Mouse (Mus musculus): ENCODE data around the gene Tars2. TPM values are rescaled to one million over a fixed set of nuclear protein-coding genes. Genes with fewer than 3 reads are reported as not detected.

Gene Tars2
- polyA plus RNA-seq, 1 experiment from 2014 or later: 47.4 TPM

DNA sequence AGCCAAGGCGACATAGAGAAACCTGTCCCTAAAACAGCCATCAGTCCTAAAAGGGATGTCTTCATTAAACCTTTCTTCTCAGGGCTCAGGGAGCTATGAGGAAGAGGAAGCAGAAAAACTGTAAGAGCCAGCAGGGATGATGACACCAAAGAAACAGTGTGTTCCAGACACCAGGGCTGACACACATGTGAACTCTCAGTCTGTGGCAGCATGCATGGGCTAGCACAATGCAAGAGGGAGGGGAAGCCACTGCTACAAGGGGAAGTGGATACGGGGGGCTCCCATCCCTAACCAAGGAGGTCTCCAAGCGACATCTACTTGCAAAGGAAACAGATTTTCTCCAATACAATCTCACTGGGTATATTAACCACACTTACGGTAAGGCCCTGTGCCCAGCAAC lies 53.7 kb downstream of the Tars2 start:
- no peaks in the 10 kb centered on the region for H3K27me3 ChIP-seq (ENCODE audit: control insufficient read depth, insufficient read depth, low read length)
- H3K9me3 ChIP-seq (ENCODE audit: control insufficient read depth, low read length): no peaks in the 10 kb centered on the region
- no peak overlapping the region for H3K4me3 ChIP-seq (ENCODE audit: low read depth, low read length)
- H3K27ac ChIP-seq (ENCODE audit: low read depth, low read length): no peak overlapping the region
- 87% methylated on average over 4 of the region's 4 CpGs for WGBS
- no peaks in the 10 kb centered on the region for H3K4me1 ChIP-seq (ENCODE audit: control insufficient read depth, insufficient read depth, low read length)
- H3K4me2 ChIP-seq (ENCODE audit: low read depth, low read length): no peak overlapping the region
- no peak overlapping the region for H3K9ac ChIP-seq (replicated peaks; ENCODE audit: low read depth, low read length)
- no peak for ATAC-seq (ENCODE audit: low read depth)
- H3K36me3 ChIP-seq (ENCODE audit: control insufficient read depth, insufficient read depth, low read length): no peaks in the 10 kb centered on the region

DNA sequence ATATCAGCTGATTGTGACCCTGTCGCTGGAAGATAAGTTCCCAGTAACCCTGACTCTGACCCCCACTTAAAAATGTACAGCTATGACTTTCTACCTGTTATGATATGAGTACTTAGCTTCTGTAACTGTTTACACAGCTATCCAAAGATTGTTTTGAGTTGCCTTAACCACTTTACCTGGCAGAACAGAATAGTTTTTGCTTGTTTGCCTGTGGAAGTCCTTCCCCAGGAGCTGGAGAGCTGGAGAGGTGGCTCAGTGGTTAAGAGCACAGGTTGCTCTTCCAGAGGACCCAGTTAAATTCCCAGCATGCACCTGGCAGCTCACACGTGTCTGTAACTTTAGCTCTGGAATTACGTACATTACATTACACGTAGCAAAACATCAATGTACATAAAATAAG lies 55.4 kb downstream of the Tars2 start:
- Histone ChIP-seq H3K27me3 (ENCODE audit: control insufficient read depth, insufficient read depth, low read length) (no peaks in the 10 kb centered on the region), H3K4me3 (ENCODE audit: low read depth, low read length) (no peak overlapping the region), H3K9ac (replicated peaks; ENCODE audit: low read depth, low read length) (no peak overlapping the region), H3K4me2 (ENCODE audit: low read depth, low read length) (no peak overlapping the region), H3K4me1 (ENCODE audit: control insufficient read depth, insufficient read depth, low read length) (no peaks in the 10 kb centered on the region), H3K36me3 (ENCODE audit: control insufficient read depth, insufficient read depth, low read length) (no peaks in the 10 kb centered on the region), H3K27ac (ENCODE audit: low read depth, low read length) (no peak overlapping the region), H3K9me3 (ENCODE audit: control insufficient read depth, low read length) (no peaks in the 10 kb centered on the region)
- no peak for ATAC-seq (ENCODE audit: low read depth)
- WGBS: 93% methylated on average over 4 of the region's 4 CpGs

DNA sequence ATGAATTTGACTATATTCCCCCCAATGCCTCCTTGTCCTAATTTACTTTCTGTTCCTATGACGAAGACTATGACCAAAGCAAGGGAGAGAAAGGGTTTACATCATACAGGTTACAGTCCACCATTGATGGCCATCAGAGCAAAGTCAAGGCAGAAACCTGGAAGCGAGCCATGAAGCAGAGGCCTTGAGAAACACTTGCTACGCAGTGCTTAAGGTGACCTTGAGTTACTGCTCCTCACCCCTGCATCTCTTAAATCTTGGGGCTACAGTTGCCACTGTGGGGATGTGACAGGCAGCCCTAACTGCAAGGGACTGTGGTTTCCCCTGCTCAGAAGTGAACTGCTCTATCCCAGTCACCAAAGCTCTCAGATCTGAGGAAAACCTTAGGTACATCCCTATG lies 56.7 kb downstream of the Tars2 start:
- Histone ChIP-seq H3K36me3 (ENCODE audit: control insufficient read depth, insufficient read depth, low read length) (no peaks in the 10 kb centered on the region), H3K27me3 (ENCODE audit: control insufficient read depth, insufficient read depth, low read length) (no peaks in the 10 kb centered on the region), H3K27ac (ENCODE audit: low read depth, low read length) (no peak overlapping the region), H3K4me1 (ENCODE audit: control insufficient read depth, insufficient read depth, low read length) (no peaks in the 10 kb centered on the region), H3K9me3 (ENCODE audit: control insufficient read depth, low read length) (no peaks in the 10 kb centered on the region), H3K4me2 (ENCODE audit: low read depth, low read length) (no peak overlapping the region), H3K9ac (replicated peaks; ENCODE audit: low read depth, low read length) (no peak overlapping the region), H3K4me3 (ENCODE audit: low read depth, low read length) (no peak overlapping the region)
- no peak for ATAC-seq (ENCODE audit: low read depth)
- 92% methylated on average over 3 of the region's 3 CpGs for WGBS

DNA sequence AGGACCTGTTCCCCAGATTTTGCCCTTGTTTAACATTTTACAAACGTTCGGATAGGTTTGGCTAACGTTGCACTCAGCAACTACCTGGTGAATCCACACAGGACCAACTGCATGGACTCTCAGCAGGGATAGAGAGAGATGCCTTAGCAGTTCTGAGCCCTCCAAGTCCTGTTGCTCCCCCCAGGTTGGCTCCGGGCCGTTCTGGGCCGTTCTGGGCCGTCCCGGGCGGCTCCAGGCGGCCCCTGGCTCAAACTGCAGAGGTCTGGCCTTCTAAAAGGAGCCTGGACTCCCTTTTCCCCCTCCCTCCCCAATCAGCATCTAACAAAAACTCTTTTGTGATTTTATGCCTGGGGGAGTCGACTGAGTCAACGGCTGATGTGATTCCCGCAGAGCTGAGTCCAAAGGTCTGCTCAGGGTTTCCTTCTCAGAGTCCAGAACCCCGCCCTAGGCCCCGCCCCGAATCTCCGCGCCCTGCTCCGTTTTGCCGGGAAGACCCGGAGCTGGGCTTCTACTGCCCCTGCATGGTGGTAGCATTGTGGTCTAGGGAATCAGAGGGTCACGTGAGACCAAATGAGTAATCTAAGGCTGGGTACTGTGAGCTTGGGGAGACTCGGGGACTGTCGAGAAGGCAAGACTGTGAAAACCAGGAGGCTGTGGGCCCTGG lies 58.0 kb downstream of the Tars2 start:
- Histone ChIP-seq H3K9me3 (ENCODE audit: control insufficient read depth, low read length) (no peaks in the 10 kb centered on the region), H3K36me3 (ENCODE audit: control insufficient read depth, insufficient read depth, low read length) (no peaks in the 10 kb centered on the region), H3K4me3 (ENCODE audit: low read depth, low read length) (no peak overlapping the region; the same call in 1 of the 2 replicates), H3K4me2 (ENCODE audit: low read depth, low read length) (peak overlapping the region; percentile 46), H3K27me3 (ENCODE audit: control insufficient read depth, insufficient read depth, low read length) (no peaks in the 10 kb centered on the region), H3K27ac (ENCODE audit: low read depth, low read length) (no peak overlapping the region; the same call in 1 of the 2 replicates), H3K9ac (replicated peaks; ENCODE audit: low read depth, low read length) (peak overlapping the region; percentile 41), H3K4me1 (ENCODE audit: control insufficient read depth, insufficient read depth, low read length) (no peaks in the 10 kb centered on the region)
- peak; percentile 81; the same call in 1 of the 2 replicates for ATAC-seq (ENCODE audit: low read depth)
- 5% methylated on average over 24 of the region's 24 CpGs for WGBS

DNA sequence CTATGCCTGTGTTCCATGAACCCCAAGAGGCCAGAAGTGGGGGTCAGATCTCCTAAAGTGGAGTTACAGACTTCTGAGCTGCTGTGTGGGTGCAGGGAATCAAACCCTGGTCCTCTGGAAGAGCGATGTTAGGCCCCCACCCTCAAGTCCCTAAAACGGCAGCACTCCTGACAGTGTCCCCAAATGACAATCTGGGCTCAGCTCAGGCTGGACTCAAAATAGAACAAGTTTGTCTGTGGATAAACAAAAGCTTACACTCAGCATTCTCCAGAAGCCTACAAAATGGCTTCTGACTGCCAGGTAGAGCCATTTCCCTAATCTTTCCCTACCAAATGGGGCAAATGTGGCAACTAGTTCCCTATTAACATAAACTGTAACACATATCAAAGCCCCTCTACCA lies 58.9 kb downstream of the Tars2 start:
- no peaks in the 10 kb centered on the region for H3K27me3 ChIP-seq (ENCODE audit: control insufficient read depth, insufficient read depth, low read length)
- no peak overlapping the region for H3K4me3 ChIP-seq (ENCODE audit: low read depth, low read length)
- no peaks in the 10 kb centered on the region for H3K9me3 ChIP-seq (ENCODE audit: control insufficient read depth, low read length)
- 77% methylated on average over 2 of the region's 2 CpGs for WGBS
- no peak overlapping the region for H3K27ac ChIP-seq (ENCODE audit: low read depth, low read length)
- no peak for ATAC-seq (ENCODE audit: low read depth)
- no peak overlapping the region for H3K9ac ChIP-seq (replicated peaks; ENCODE audit: low read depth, low read length)
- no peaks in the 10 kb centered on the region for H3K36me3 ChIP-seq (ENCODE audit: control insufficient read depth, insufficient read depth, low read length)
- H3K4me2 ChIP-seq (ENCODE audit: low read depth, low read length): no peak overlapping the region
- H3K4me1 ChIP-seq (ENCODE audit: control insufficient read depth, insufficient read depth, low read length): no peaks in the 10 kb centered on the region

DNA sequence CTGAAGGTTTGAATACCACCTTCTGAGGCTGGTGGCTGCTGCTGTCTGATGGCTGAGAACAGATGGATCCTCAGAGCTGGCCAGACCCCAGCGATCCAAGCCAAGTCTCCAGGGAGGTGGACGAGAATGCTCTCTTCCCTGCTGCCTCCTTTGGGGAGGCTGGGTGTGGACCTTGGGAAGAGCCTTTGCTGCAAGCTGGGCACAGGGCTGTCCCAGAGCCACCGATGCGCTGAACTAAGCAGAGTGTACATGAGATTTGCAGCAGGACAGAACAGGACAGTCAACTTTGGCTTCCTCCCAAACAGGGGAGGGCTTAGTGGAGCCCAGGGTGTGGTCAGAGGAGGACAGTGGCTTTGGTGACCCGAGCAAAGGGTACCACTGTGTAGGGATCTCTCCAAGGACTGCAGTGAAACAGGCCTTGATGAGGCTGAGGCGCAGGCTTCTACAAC lies 59.7 kb downstream of the Tars2 start:
- Histone ChIP-seq H3K4me2 (ENCODE audit: low read depth, low read length) (no peak overlapping the region), H3K9ac (replicated peaks; ENCODE audit: low read depth, low read length) (no peak overlapping the region), H3K4me3 (ENCODE audit: low read depth, low read length) (no peak overlapping the region), H3K36me3 (ENCODE audit: control insufficient read depth, insufficient read depth, low read length) (no peaks in the 10 kb centered on the region), H3K9me3 (ENCODE audit: control insufficient read depth, low read length) (no peaks in the 10 kb centered on the region), H3K27ac (ENCODE audit: low read depth, low read length) (no peak overlapping the region), H3K4me1 (ENCODE audit: control insufficient read depth, insufficient read depth, low read length) (no peaks in the 10 kb centered on the region), H3K27me3 (ENCODE audit: control insufficient read depth, insufficient read depth, low read length) (no peaks in the 10 kb centered on the region)
- ATAC-seq (ENCODE audit: low read depth): no peak
- WGBS: 49% methylated on average over 6 of the region's 6 CpGs

DNA sequence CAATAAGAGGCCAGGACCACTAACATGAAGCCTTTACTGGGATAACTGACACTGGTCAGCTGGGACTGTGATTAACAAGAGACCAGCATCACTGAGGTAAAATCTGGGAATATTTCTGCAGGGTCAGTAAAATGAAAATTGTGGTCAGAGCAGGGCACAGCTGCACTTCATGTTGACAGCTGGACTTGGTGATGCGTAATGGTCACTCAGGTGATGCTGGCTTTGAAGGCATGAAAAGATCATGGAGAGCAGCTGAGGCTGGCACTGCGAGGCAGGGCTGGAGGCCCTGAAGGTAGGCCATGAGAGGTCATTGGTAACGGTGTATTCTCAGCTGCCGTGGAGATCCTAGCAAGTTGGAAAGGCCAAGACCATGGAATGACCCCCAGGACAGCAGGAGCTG lies 61.7 kb downstream of the Tars2 start:
- Histone ChIP-seq H3K36me3 (ENCODE audit: control insufficient read depth, insufficient read depth, low read length) (no peaks in the 10 kb centered on the region), H3K4me3 (ENCODE audit: low read depth, low read length) (no peak overlapping the region), H3K27me3 (ENCODE audit: control insufficient read depth, insufficient read depth, low read length) (no peaks in the 10 kb centered on the region), H3K9me3 (ENCODE audit: control insufficient read depth, low read length) (no peaks in the 10 kb centered on the region), H3K9ac (replicated peaks; ENCODE audit: low read depth, low read length) (no peak overlapping the region), H3K4me1 (ENCODE audit: control insufficient read depth, insufficient read depth, low read length) (no peaks in the 10 kb centered on the region), H3K27ac (ENCODE audit: low read depth, low read length) (no peak overlapping the region), H3K4me2 (ENCODE audit: low read depth, low read length) (no peak overlapping the region)
- ATAC-seq (ENCODE audit: low read depth): no peak
- 93% methylated on average over 4 of the region's 4 CpGs for WGBS

DNA sequence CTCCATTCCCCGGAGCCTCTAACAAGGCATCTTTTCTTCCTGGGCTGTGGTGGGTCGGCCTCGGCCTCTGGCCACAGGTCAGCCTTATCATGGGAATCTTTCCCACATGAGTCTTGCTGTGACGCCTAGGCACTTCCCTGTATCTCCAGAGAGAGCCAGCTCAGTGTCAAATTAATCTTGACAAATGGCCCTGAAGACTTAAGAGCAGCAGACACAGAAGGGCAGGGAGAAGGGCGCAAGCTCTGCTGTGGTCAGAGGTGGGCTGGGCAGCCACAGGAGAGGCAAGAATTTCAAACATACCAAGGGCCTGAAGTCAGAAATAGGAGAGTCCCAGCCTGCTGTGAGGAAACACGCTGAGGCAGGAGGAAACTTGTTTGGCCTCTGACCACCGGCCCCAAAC lies 63.6 kb downstream of the Tars2 start:
- H3K27ac ChIP-seq (ENCODE audit: low read depth, low read length): no peak overlapping the region
- H3K4me1 ChIP-seq (ENCODE audit: control insufficient read depth, insufficient read depth, low read length): no peaks in the 10 kb centered on the region
- H3K36me3 ChIP-seq (ENCODE audit: control insufficient read depth, insufficient read depth, low read length): no peaks in the 10 kb centered on the region
- no peaks in the 10 kb centered on the region for H3K27me3 ChIP-seq (ENCODE audit: control insufficient read depth, insufficient read depth, low read length)
- no peak overlapping the region for H3K9ac ChIP-seq (replicated peaks; ENCODE audit: low read depth, low read length)
- no peak overlapping the region for H3K4me3 ChIP-seq (ENCODE audit: low read depth, low read length)
- ATAC-seq (ENCODE audit: low read depth): 0 out of 2 replicates have a peak, but pooled peaks have one; percentile 17
- H3K9me3 ChIP-seq (ENCODE audit: control insufficient read depth, low read length): no peaks in the 10 kb centered on the region
- 33% methylated on average over 7 of the region's 7 CpGs for WGBS
- H3K4me2 ChIP-seq (ENCODE audit: low read depth, low read length): no peak overlapping the region

DNA sequence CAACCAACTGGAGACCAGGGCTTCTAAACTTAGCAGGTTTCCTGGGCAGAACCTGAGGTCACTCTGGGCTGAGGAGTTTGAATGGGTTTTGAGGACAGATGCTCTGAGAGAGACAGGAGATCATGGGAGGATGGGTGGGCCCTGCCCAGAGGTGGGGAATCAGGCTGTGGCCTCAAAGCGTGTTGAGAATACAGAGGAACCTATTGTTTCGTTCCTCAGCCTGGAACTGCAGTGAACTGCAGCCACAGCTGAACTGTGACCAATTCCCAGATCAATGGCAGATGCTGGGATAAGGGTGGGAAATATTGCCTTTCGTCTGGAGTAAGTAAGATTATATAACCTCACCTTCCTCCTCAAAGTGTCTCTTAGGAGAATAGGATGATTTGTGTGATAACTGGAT lies 64.2 kb downstream of the Tars2 start:
- Histone ChIP-seq H3K36me3 (ENCODE audit: control insufficient read depth, insufficient read depth, low read length) (no peaks in the 10 kb centered on the region), H3K4me3 (ENCODE audit: low read depth, low read length) (no peak overlapping the region), H3K27me3 (ENCODE audit: control insufficient read depth, insufficient read depth, low read length) (no peaks in the 10 kb centered on the region), H3K27ac (ENCODE audit: low read depth, low read length) (no peak overlapping the region), H3K4me2 (ENCODE audit: low read depth, low read length) (no peak overlapping the region), H3K9ac (replicated peaks; ENCODE audit: low read depth, low read length) (no peak overlapping the region), H3K9me3 (ENCODE audit: control insufficient read depth, low read length) (no peaks in the 10 kb centered on the region), H3K4me1 (ENCODE audit: control insufficient read depth, insufficient read depth, low read length) (no peaks in the 10 kb centered on the region)
- 39% methylated on average over 3 of the region's 3 CpGs for WGBS
- no peak for ATAC-seq (ENCODE audit: low read depth)

Data from neural tube, embryonic 14.5 days (tissue).